Mouse (Mus musculus) ovary, adult 10 weeks (tissue): Measurements from ENCODE around the gene Brpf3. TPM values are rescaled to one million over a fixed set of nuclear protein-coding genes. Genes with fewer than 3 reads are reported as not detected.

ENCODE experiments used
- polyA plus RNA-seq: library from polyadenylated mRNA; stranded (reverse); fragments of 350-450 nt; fragmentation: Illumina TruSeq; extraction: RNeasy Lipid Tissue Mini Kit (QIAGEN cat#74804); gene quantifications from one replicate; pipeline ENCODE4 v1.2.3, GENCODE M21; 2014

Gene Brpf3
- 18.4 TPM for polyA plus RNA-seq

DNA sequence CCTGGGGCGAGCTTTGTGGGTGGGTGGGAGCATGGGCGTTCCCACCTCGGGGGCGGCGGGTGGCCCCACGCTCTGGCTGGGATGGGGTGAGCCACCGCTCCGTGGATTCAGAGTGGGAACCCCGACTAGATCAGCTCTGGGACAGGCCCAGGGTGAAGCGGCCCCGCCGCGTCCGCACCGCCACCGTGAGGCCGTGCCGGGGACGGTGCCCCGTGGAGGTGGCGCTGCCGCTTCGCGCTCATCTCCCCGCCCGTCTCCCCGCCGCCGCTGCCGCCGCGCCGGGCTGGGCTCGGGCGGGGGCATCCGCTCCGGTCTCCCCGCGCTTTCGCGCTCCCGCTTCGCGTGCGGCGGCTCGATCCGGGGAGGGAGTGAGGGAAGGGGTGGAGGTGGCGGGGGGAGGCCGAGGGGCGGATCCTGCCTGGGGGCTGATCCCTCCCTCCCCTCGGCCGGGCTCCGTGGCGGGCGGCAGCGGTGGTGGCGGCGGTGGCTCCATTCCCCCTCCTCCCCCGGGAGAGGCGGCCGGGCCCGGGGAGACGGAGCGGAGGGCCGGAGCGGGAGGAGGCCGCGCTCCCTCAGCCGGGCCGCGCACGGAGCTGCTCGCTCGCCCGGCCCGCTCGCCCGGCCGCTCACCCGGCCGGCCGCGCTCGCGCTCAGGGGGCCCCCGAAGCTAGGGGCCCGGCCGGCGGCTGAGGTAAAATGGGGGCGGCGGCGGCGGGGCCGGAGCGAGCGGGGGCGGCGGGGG is at the start of gene Brpf3:
TSS of gene Brpf3 (plus strand) at position 420 of the 742 bp plus-strand sequence.

DNA sequence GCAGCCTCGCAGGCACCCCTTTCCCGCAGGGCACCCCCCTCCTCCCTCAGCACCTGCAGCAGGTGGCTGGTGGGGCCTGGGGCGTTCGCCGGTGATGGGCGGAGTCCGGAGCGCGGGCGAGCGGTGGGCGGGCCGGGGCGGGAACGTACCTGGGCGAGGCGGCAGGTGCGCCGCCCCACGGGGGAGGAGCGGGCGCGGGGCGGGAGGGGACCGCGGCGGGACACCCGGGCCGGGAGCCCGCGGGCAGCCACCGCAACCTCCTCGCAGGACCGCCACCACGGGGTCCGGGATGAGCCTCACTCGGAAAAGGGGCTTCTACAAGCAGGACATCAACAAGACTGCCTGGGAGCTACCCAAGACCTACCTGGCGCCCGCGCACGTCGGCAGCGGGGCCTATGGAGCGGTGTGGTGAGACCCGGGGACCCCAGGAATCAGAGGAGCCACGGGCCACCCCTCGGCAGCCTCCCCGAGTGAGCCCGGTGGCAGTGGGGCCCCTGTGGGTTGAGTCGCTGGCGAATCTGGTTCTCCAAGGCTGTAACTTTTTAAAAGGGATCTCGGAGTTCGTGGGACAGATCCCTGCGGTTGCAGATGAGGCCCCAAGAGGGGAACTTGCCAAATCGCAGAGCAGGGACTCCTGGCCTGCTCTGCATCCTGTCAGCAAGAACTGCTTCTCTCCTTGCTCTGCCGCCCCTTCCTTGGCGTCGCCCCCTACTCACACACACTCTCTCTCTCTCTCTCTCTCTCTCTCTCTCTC is 31.6 kb upstream of the Brpf3 start, which contains the start of gene Mapk13:
TSS of gene Mapk13 (plus strand) at position 177 of the 754 bp plus-strand sequence.

DNA sequence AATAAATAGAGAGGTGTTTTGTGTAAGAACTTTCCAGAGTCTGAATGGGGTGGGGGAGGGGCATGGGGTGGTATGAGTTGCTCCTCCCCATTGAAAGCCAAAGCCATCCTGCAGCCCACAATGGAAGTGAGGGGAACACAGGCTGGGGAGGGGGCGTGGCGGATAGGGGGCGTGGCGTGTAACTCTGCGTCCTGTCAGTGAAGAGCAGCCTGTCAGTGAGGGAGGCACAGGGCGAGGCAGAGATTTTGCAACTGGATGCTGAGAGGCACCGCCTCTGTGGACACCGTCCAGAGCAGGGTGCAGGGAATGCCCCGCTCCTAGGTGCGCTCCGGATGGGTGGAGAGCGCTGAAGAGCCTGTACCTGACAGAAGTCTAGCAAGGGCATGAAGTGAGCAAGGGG is 57.3 kb downstream of the Brpf3 start, which contains the start of gene Pnpla1:
TSS of gene Pnpla1 (plus strand) at position 207 of the 400 bp plus-strand sequence.

Other genes with a start within 250 kb of the Brpf3 start
- gene Clps, start 240.3 kb upstream of the Brpf3 start, polyA plus RNA-seq, result 0.97 TPM
- not detected for gene Lhfpl5, start 225.4 kb upstream of the Brpf3 start, polyA plus RNA-seq
- 139 TPM for gene Srpk1, start 178.4 kb upstream of the Brpf3 start, polyA plus RNA-seq
- gene Slc26a8, start 110.9 kb upstream of the Brpf3 start, polyA plus RNA-seq, result 0.97 TPM
- 42.5 TPM for gene Mapk14, start 109.8 kb upstream of the Brpf3 start, polyA plus RNA-seq
- 1.9 TPM for gene AC170998.1, start 75.0 kb upstream of the Brpf3 start, polyA plus RNA-seq
- not detected for gene Mapk13, start 31.8 kb upstream of the Brpf3 start, polyA plus RNA-seq
- not detected for gene Pnpla1, start 57.3 kb downstream of the Brpf3 start, polyA plus RNA-seq
- gene 4930539E08Rik, start 114.2 kb downstream of the Brpf3 start, polyA plus RNA-seq, result not detected
- gene Pxt1, start 142.8 kb downstream of the Brpf3 start, polyA plus RNA-seq, result not detected
- gene Kctd20, start 150.9 kb downstream of the Brpf3 start, polyA plus RNA-seq, result 54.1 TPM
- 99.1 TPM for gene Stk38, start 206.9 kb downstream of the Brpf3 start, polyA plus RNA-seq
- 744 TPM for gene Srsf3, start 231.5 kb downstream of the Brpf3 start, polyA plus RNA-seq